Mouse (Mus musculus) limb, embryonic 15.5 days (tissue): Measurements from ENCODE around the gene Bub3. TPM values are rescaled to one million over a fixed set of nuclear protein-coding genes. Genes with fewer than 3 reads are reported as not detected.

Source experiments
- ATAC-seq: fragments of 200-750 bp; cut with Nextera tagmentation; 2 replicates; pipeline ENCODE4 v1.8.0; 2017; ENCODE audit warnings: low read depth, moderate TSS enrichment; ENCODE audit not compliant: insufficient number of reproducible peaks, low FRiP score, low TSS enrichment
- H3K27ac ChIP-seq: fragments of 300-500 bp; sonication (generic); 2 replicates; pipeline ENCODE4 v1.5.1; 2015; ENCODE audit warnings: moderate library complexity, mild to moderate bottlenecking, inconsistent platforms
- H3K27me3 ChIP-seq: fragments of 300-500 bp; sonication (generic); 2 replicates; pipeline ENCODE4 v1.6.1; 2015; ENCODE audit warnings: inconsistent platforms
- H3K36me3 ChIP-seq: fragments of 300-500 bp; sonication (generic); 2 replicates; pipeline ENCODE4 v1.6.1; 2015; ENCODE audit warnings: inconsistent platforms
- H3K4me1 ChIP-seq: fragments of 300-500 bp; sonication (generic); 2 replicates; pipeline ENCODE4 v1.6.1; 2015; ENCODE audit warnings: inconsistent platforms
- H3K4me2 ChIP-seq: fragments of 300-500 bp; sonication (generic); 2 replicates; pipeline ENCODE4 v1.6.1; 2015; ENCODE audit warnings: mild to moderate bottlenecking, inconsistent platforms
- H3K4me3 ChIP-seq: fragments of 300-500 bp; sonication (generic); 2 replicates; pipeline ENCODE4 v1.5.1; 2015; ENCODE audit warnings: mild to moderate bottlenecking, inconsistent platforms
- H3K9ac ChIP-seq: fragments of 300-500 bp; sonication (generic); 2 replicates; pipeline ENCODE4 v1.6.1; 2015; ENCODE audit warnings: inconsistent platforms
- H3K9me3 ChIP-seq: fragments of 300-500 bp; sonication (generic); 2 replicates; pipeline ENCODE4 v1.6.1; 2016; ENCODE audit warnings: inconsistent platforms
- WGBS: fragments of 180-500 bp; shearing (Covaris S2); methylation state at CpG from one replicate; pipeline ENCODE4 v1.1.7; 2015; 5-methylcytosine and 5-hydroxymethylcytosine counted together
- polyA plus RNA-seq: library from polyadenylated mRNA; unstranded; fragments of >200 nt; fragmentation: Nextera tagmentation; extraction: Ambion mirVana; gene quantifications from 2 replicates; pipeline ENCODE4 v1.2.1, GENCODE M21; 2015

Bub3 gene
- polyA plus RNA-seq, 1 experiment from 2014 or later: 176 TPM

GRCm38 (mm10) chr7:131575246-131575645, 15.2 kb downstream of the Bub3 start:
- no peaks in the 10 kb centered on the region for H3K27me3 ChIP-seq
- no peak overlapping the region for H3K4me2 ChIP-seq
- no peak for ATAC-seq
- no peak overlapping the region for H3K4me3 ChIP-seq
- no peaks in the 10 kb centered on the region for H3K4me1 ChIP-seq
- no peak overlapping the region for H3K9ac ChIP-seq
- H3K27ac ChIP-seq: no peak overlapping the region
- peaks cover 35% of the 10 kb centered on the region for H3K36me3 ChIP-seq
- 76% methylated on average over 6 of the region's 6 CpGs for WGBS
- no peaks in the 10 kb centered on the region for H3K9me3 ChIP-seq

- 48% methylated on average over 9 of the region's 9 CpGs for WGBS
- H3K27me3 ChIP-seq: no peaks in the 10 kb centered on the region
- no peak for ATAC-seq
- H3K9ac ChIP-seq: no peak overlapping the region
- H3K9me3 ChIP-seq: no peaks in the 10 kb centered on the region
- H3K4me3 ChIP-seq: no peak overlapping the region
- H3K27ac ChIP-seq: no peak overlapping the region
- H3K36me3 ChIP-seq: no peaks in the 10 kb centered on the region
- no peak overlapping the region for H3K4me2 ChIP-seq
- no peaks in the 10 kb centered on the region for H3K4me1 ChIP-seq
Observed at GRCm38 (mm10) chr7:131582178-131582577, 22.2 kb downstream of the Bub3 start.

GRCm38 (mm10) chr7:131585551-131585950, 25.5 kb downstream of the Bub3 start:
- no peaks in the 10 kb centered on the region for H3K36me3 ChIP-seq
- H3K9ac ChIP-seq: no peak overlapping the region
- 62% methylated on average over 5 of the region's 5 CpGs for WGBS
- H3K4me1 ChIP-seq: no peaks in the 10 kb centered on the region
- no peak for ATAC-seq
- no peak overlapping the region for H3K4me3 ChIP-seq
- H3K9me3 ChIP-seq: no peaks in the 10 kb centered on the region
- H3K27ac ChIP-seq: no peak overlapping the region
- no peaks in the 10 kb centered on the region for H3K27me3 ChIP-seq
- H3K4me2 ChIP-seq: no peak overlapping the region

DNA sequence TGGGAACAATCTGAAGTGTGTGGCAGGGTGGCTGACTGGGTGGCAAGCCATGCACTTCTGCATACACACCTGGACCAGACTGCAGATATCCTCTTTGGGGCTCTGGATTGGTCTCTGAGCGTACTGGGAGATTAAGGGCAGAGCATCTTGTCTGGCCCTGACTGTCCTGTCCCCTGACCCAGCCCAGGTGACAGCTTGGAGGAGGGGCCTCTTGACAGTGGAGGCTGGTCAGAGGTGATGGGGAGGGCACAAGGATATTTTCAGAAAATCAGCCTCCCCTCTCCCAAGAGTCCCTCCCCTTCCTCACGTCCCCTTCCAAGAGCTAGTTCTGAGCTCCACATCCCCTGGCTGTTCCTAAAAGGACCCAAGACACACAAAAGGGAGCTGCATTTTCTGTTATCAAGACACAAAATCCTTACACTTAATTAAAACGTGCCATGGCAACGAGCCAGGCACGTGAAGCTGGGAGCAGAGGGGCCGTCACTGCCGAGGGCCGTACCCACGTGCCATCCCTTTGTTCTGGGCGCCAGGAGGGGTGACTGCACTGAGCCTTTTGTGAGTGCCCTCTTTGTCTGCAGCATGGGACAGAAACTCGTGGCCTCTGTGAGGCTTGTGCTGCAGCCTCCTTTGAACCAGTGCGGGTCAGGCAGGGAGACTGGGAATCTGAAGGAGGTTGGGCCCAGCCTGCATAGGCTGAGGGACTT, 37.9 kb downstream of the Bub3 start:
- H3K9ac ChIP-seq: no peak overlapping the region
- 0 out of 2 replicates have a peak, but pooled peaks cover 4% of the 10 kb centered on the region for H3K27me3 ChIP-seq
- no peak for ATAC-seq
- no peak overlapping the region for H3K4me3 ChIP-seq
- 0 out of 2 replicates have a peak, but pooled peaks cover 4% of the 10 kb centered on the region for H3K4me1 ChIP-seq
- no peak overlapping the region for H3K4me2 ChIP-seq
- H3K9me3 ChIP-seq: no peaks in the 10 kb centered on the region
- H3K36me3 ChIP-seq: no peaks in the 10 kb centered on the region
- H3K27ac ChIP-seq: no peak overlapping the region
- 23% methylated on average over 12 of the region's 12 CpGs for WGBS

DNA sequence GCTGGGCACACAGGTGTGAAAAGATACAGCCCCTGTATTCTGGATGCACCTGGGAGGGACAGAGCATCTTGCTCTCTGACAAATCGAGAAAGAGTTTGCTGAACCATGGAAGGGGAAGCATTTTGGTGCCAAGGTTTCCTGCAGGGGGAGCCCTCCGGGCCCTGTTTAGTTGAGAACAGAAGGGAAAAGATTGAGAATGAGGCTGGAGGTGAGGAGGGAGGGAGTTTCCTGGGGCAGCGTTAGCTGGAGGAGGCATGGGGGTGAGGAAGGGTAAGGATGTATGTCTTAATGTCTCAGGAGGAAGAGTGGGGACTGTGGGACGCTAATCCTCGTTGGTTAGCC, 38.4 kb downstream of the Bub3 start:
- ATAC-seq: no peak

GRCm38 (mm10) chr7:131602106-131602505, 42.1 kb downstream of the Bub3 start:
- H3K4me1 ChIP-seq: 0 out of 2 replicates have a peak, but pooled peaks cover 4% of the 10 kb centered on the region
- WGBS: 80% methylated on average over 7 of the region's 7 CpGs
- H3K27me3 ChIP-seq: 0 out of 2 replicates have a peak, but pooled peaks cover 4% of the 10 kb centered on the region
- H3K4me2 ChIP-seq: no peak overlapping the region
- H3K27ac ChIP-seq: no peak overlapping the region
- no peak for ATAC-seq
- no peaks in the 10 kb centered on the region for H3K36me3 ChIP-seq
- H3K4me3 ChIP-seq: no peak overlapping the region
- no peak overlapping the region for H3K9ac ChIP-seq
- H3K9me3 ChIP-seq: no peaks in the 10 kb centered on the region

More for the DNA sequence above, 38.4 kb downstream of the Bub3 start:
- H3K36me3 ChIP-seq: no peaks in the 10 kb centered on the region
- H3K4me1 ChIP-seq: 0 out of 2 replicates have a peak, but pooled peaks cover 4% of the 10 kb centered on the region
- H3K27ac ChIP-seq: no peak overlapping the region
- no peak overlapping the region for H3K9ac ChIP-seq
- 7% methylated on average over 5 of the region's 5 CpGs for WGBS
- 0 out of 2 replicates have a peak, but pooled peaks cover 4% of the 10 kb centered on the region for H3K27me3 ChIP-seq
- H3K4me2 ChIP-seq: no peak overlapping the region
- no peaks in the 10 kb centered on the region for H3K9me3 ChIP-seq
- no peak overlapping the region for H3K4me3 ChIP-seq

DNA sequence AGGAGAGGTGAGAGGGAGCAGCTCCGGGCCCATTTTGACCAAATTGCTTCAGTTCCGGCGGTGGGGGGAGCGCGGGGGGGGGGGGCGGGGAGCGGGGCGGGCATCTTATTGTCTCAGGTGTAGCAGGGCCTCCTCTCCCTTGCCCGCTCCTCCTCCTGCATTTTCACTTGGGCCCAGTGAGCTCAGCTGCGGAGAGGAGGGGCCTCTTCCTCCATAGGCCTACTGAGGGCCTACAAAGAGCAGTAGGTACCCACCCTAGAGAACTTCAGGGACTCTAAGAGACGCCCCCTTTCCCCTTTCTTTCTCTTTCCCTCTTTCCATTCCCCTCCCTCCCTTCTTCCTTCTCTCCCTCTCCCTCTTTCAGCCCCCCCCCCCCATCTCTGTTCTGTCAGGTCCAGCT, 43.2 kb downstream of the Bub3 start:
- ATAC-seq: no peak

DNA sequence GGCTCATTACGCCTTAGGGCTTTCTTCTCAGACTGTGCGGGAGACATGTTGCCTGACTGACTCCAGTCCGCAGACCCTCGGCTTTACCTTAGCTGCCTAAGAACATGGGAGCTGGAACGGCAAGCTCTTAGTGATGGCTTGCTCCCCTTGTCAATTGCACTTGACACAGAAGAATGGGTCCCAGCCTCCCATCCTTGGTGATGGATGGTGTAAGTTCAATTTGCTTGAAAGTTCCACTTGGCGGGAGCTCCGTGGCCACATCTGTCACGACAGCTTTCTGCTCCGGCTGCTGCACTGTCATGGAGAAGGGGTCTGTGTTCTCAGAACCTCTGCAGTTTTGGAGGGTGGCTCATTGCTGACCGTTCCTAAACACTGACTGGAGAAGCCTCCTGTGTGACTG, 44.9 kb downstream of the Bub3 start:
- Histone ChIP-seq H3K36me3 (no peaks in the 10 kb centered on the region), H3K4me3 (no peak overlapping the region), H3K27me3 (no peaks in the 10 kb centered on the region), H3K4me2 (no peak overlapping the region), H3K4me1 (no peaks in the 10 kb centered on the region), H3K27ac (no peak overlapping the region), H3K9ac (no peak overlapping the region), H3K9me3 (no peaks in the 10 kb centered on the region)
- ATAC-seq: no peak
- WGBS: 89% methylated on average over 10 of the region's 10 CpGs

More for the DNA sequence above, 43.2 kb downstream of the Bub3 start:
- H3K4me2 ChIP-seq: no peak overlapping the region
- H3K4me1 ChIP-seq: 0 out of 2 replicates have a peak, but pooled peaks cover 1% of the 10 kb centered on the region
- H3K4me3 ChIP-seq: no peak overlapping the region
- H3K27ac ChIP-seq: no peak overlapping the region
- H3K27me3 ChIP-seq: 0 out of 2 replicates have a peak, but pooled peaks cover 1% of the 10 kb centered on the region
- 18% methylated on average over 5 of the region's 11 CpGs for WGBS
- no peaks in the 10 kb centered on the region for H3K36me3 ChIP-seq
- no peak overlapping the region for H3K9ac ChIP-seq
- H3K9me3 ChIP-seq: no peaks in the 10 kb centered on the region

GRCm38 (mm10) chr7:131605481-131605880, 45.5 kb downstream of the Bub3 start:
- H3K4me1 ChIP-seq: no peaks in the 10 kb centered on the region
- H3K9me3 ChIP-seq: no peaks in the 10 kb centered on the region
- no peak for ATAC-seq
- H3K27ac ChIP-seq: no peak overlapping the region
- H3K9ac ChIP-seq: no peak overlapping the region
- H3K36me3 ChIP-seq: no peaks in the 10 kb centered on the region
- H3K27me3 ChIP-seq: no peaks in the 10 kb centered on the region
- no peak overlapping the region for H3K4me2 ChIP-seq
- H3K4me3 ChIP-seq: no peak overlapping the region
- WGBS: 70% methylated on average over 4 of the region's 4 CpGs

DNA sequence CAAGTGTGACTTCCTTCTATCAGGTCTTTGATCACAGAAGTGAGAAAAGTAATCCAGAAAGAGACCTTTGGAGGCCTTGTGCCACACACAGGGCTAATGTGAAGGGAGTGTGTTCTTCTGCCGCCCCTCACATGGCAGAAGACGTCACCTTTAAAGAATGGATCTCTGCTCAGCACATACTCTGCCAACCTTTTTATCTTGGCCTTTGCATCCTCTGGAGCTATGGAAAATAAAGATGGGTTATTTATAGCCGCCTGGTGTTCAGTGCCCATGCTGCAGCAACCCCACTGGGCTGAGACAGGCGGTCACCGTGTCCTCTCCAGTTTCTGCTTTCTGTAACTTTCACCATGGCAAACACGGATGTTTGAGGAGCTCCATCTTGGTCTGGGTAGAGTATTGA, 48.0 kb downstream of the Bub3 start:
- no peaks in the 10 kb centered on the region for H3K27me3 ChIP-seq
- 81% methylated on average over 6 of the region's 6 CpGs for WGBS
- ATAC-seq: no peak

DNA sequence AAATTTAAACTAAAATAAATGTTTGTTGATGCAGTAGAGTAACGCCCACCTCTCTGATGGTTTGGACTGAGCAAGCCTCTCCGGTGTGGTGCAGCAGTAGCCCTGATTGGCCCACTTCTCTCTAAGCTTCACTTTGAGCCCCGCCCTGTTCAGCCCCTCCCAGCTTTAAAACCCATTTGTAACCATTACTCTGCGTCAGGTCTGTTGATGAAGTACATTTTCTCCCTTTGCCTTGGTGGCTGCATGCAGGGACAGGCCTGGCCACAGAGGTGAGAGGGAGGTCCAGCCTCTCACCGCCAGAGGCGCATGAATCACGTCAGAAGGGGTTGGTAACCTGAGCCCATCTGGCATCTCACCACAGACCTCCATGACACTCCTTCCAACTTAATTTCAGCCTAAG, 49.7 kb downstream of the Bub3 start:
- H3K9me3 ChIP-seq: no peaks in the 10 kb centered on the region
- H3K4me2 ChIP-seq: no peak overlapping the region
- no peak overlapping the region for H3K4me3 ChIP-seq
- WGBS: 19% methylated on average over 7 of the region's 7 CpGs
- no peaks in the 10 kb centered on the region for H3K4me1 ChIP-seq
- H3K27me3 ChIP-seq: no peaks in the 10 kb centered on the region
- no peak for ATAC-seq
- no peak overlapping the region for H3K27ac ChIP-seq
- H3K36me3 ChIP-seq: no peaks in the 10 kb centered on the region
- H3K9ac ChIP-seq: no peak overlapping the region

More for the DNA sequence above, 48.0 kb downstream of the Bub3 start:
- H3K4me3 ChIP-seq: no peak overlapping the region
- no peaks in the 10 kb centered on the region for H3K4me1 ChIP-seq
- no peak overlapping the region for H3K9ac ChIP-seq
- no peak overlapping the region for H3K4me2 ChIP-seq
- no peak overlapping the region for H3K27ac ChIP-seq
- no peaks in the 10 kb centered on the region for H3K36me3 ChIP-seq
- H3K9me3 ChIP-seq: no peaks in the 10 kb centered on the region
